Mouse (Mus musculus): ENCODE measurements at regions not wholly inside any gene's neighbourhood (a gene's known extent, or its start where the extent isn't known, plus 50 kb on each side); places are given as distances from the start of the nearest gene placed in this dataset.

- Histone ChIP-seq H3K4me1 (no peaks in the 10 kb centered on the region), H3K9ac (no peak overlapping the region), H3K9me3 (no peaks in the 10 kb centered on the region), H3K4me2 (peak overlapping the region; percentile 38), H3K36me3 (no peaks in the 10 kb centered on the region), H3K4me3 (no peak overlapping the region), H3K27me3 (peaks cover 6% of the 10 kb centered on the region; the same call in 1 of the 2 replicates), H3K27ac (no peak overlapping the region)
- no peak for ATAC-seq (ENCODE audit: insufficient number of reproducible peaks, low FRiP score, low TSS enrichment, low read depth)
- WGBS, result 35% methylated on average over 10 of the region's 10 CpGs
These were observed 210.6 kb upstream of the H2al1a start for GRCm38 (mm10) chrX:11088506-11088905.

- no peak for ATAC-seq (ENCODE audit: insufficient number of reproducible peaks, low FRiP score, low TSS enrichment, low read depth)
- no peaks in the 10 kb centered on the region for H3K36me3 ChIP-seq
- no peak overlapping the region for H3K9ac ChIP-seq
- no peaks in the 10 kb centered on the region for H3K9me3 ChIP-seq
- WGBS, result 35% methylated on average over 7 of the region's 7 CpGs
- no peak overlapping the region for H3K4me2 ChIP-seq
- H3K4me1 ChIP-seq, result no peaks in the 10 kb centered on the region
- H3K4me3 ChIP-seq, result no peak overlapping the region
- H3K27ac ChIP-seq, result no peak overlapping the region
- peaks cover 6% of the 10 kb centered on the region; the same call in 1 of the 2 replicates for H3K27me3 ChIP-seq
These were observed 208.6 kb upstream of the H2al1a start for GRCm38 (mm10) chrX:11090432-11090831.

GRCm38 (mm10) chrX:11097581-11098254, 201.3 kb upstream of the H2al1a start:
- H3K4me3 ChIP-seq, result no peak overlapping the region
- H3K4me1 ChIP-seq, result no peaks in the 10 kb centered on the region
- WGBS, result 81% methylated on average over 9 of the region's 9 CpGs
- no peak overlapping the region for H3K27ac ChIP-seq
- H3K27me3 ChIP-seq, result peaks cover 15% of the 10 kb centered on the region; the same call in 1 of the 2 replicates
- no peaks in the 10 kb centered on the region for H3K36me3 ChIP-seq
- no peak overlapping the region for H3K4me2 ChIP-seq
- no peak for ATAC-seq (ENCODE audit: insufficient number of reproducible peaks, low FRiP score, low TSS enrichment, low read depth)
- no peaks in the 10 kb centered on the region for H3K9me3 ChIP-seq
- no peak overlapping the region for H3K9ac ChIP-seq

DNA sequence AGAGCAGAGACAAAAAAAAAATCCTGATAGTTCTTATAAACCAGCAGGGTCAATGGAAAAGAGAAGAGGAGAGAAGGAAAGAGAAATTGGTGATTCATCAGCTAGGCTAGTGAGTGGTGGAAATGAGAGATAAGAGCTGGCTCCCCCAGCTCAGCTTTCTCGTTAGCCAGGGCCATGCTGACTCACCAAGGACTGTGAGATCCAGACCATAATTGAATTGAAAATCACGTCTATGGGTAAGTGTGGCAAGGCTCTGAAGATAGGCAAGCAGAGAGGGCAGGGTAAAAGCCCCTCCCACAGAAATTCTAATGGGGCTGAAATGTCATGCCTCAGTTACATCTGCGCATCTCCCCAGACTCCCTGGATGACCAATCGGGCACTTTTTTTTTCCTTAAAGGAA, 200.7 kb upstream of the H2al1a start:
- Histone ChIP-seq H3K36me3 (no peaks in the 10 kb centered on the region), H3K4me3 (no peak overlapping the region), H3K9ac (no peak overlapping the region), H3K4me2 (no peak overlapping the region), H3K9me3 (no peaks in the 10 kb centered on the region), H3K27ac (no peak overlapping the region), H3K4me1 (no peaks in the 10 kb centered on the region), H3K27me3 (peaks cover 17% of the 10 kb centered on the region; the same call in 1 of the 2 replicates)
- 62% methylated on average over 4 of the region's 4 CpGs for WGBS
- ATAC-seq (ENCODE audit: insufficient number of reproducible peaks, low FRiP score, low TSS enrichment, low read depth), result no peak

GRCm38 (mm10) chrX:11099146-11100087, 199.6 kb upstream of the H2al1a start:
- H3K9ac ChIP-seq, result no peak overlapping the region
- no peak for ATAC-seq (ENCODE audit: insufficient number of reproducible peaks, low FRiP score, low TSS enrichment, low read depth)
- no peaks in the 10 kb centered on the region for H3K4me1 ChIP-seq
- no peak overlapping the region for H3K4me3 ChIP-seq
- H3K9me3 ChIP-seq, result no peaks in the 10 kb centered on the region
- WGBS, result 76% methylated on average over 13 of the region's 13 CpGs
- no peak overlapping the region for H3K4me2 ChIP-seq
- H3K27me3 ChIP-seq, result peaks cover 20% of the 10 kb centered on the region; the same call in 1 of the 2 replicates
- H3K27ac ChIP-seq, result no peak overlapping the region
- no peaks in the 10 kb centered on the region for H3K36me3 ChIP-seq

DNA sequence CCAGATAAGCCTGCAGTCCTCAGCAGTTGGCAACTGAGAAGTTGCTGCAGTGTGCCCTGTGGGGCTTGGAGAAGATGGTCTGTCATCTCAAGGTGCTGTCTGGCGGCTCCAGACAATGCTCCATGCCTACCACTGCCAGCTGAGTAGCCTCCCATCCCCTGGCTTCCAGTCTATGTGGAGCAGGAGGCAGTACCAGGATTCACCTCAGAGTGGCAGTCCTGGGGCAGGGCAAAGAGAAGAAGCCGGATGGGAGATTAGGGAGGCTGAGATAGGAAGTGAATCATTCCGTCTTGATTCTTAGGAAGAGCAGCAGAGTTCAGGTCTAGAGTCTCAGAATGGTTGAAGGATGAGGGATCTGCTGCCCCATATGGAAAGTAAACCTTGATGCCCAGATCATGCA, 198.1 kb upstream of the H2al1a start:
- H3K4me2 ChIP-seq, result no peak overlapping the region
- 55% methylated on average over 3 of the region's 3 CpGs for WGBS

GRCm38 (mm10) chrX:11131253-11131652, 167.8 kb upstream of the H2al1a start:
- no peaks in the 10 kb centered on the region for H3K9me3 ChIP-seq
- no peaks in the 10 kb centered on the region for H3K36me3 ChIP-seq
- no peak for ATAC-seq (ENCODE audit: insufficient number of reproducible peaks, low FRiP score, low TSS enrichment, low read depth)
- no peak overlapping the region for H3K27ac ChIP-seq
- peaks cover 4% of the 10 kb centered on the region; the same call in 1 of the 2 replicates for H3K27me3 ChIP-seq
- H3K4me3 ChIP-seq, result no peak overlapping the region
- H3K4me1 ChIP-seq, result no peaks in the 10 kb centered on the region
- H3K9ac ChIP-seq, result no peak overlapping the region
- H3K4me2 ChIP-seq, result no peak overlapping the region
- 90% methylated on average over 2 of the region's 2 CpGs for WGBS

More for the DNA sequence above, 198.1 kb upstream of the H2al1a start:
- Histone ChIP-seq H3K9me3 (no peaks in the 10 kb centered on the region), H3K4me3 (no peak overlapping the region), H3K9ac (no peak overlapping the region), H3K27me3 (peaks cover 33% of the 10 kb centered on the region), H3K27ac (no peak overlapping the region), H3K4me1 (no peaks in the 10 kb centered on the region), H3K36me3 (no peaks in the 10 kb centered on the region)
- no peak for ATAC-seq (ENCODE audit: insufficient number of reproducible peaks, low FRiP score, low TSS enrichment, low read depth)

DNA sequence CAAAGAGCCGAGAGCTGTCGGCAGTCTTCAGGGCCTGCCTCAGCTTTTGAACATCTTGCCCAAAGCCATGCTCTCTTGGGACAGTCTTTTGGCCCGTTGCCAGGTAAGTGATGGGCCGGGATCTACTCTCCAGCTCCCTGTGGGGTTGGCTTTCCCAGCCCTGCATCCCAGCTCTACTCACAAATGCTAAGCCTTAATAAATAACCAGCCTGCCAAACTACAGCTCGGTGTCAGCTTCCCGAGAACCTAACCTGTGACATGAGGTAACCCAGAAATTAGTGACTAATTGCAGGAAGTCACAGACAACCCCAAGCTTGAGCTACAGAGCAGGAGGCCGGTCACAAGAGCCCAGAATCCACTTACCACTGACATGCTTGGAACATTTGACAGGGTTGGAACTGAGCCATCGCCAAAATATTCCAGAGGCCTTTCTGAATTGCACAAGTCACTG, 159.1 kb upstream of the H2al1a start:
- H3K36me3 ChIP-seq, result no peaks in the 10 kb centered on the region
- no peaks in the 10 kb centered on the region for H3K9me3 ChIP-seq
- no peak overlapping the region for H3K27ac ChIP-seq
- no peak overlapping the region for H3K9ac ChIP-seq
- 45% methylated on average over 8 of the region's 8 CpGs for WGBS
- no peak for ATAC-seq (ENCODE audit: insufficient number of reproducible peaks, low FRiP score, low TSS enrichment, low read depth)
- H3K4me3 ChIP-seq, result no peak overlapping the region
- no peaks in the 10 kb centered on the region for H3K4me1 ChIP-seq
- no peaks in the 10 kb centered on the region for H3K27me3 ChIP-seq
- H3K4me2 ChIP-seq, result no peak overlapping the region

DNA sequence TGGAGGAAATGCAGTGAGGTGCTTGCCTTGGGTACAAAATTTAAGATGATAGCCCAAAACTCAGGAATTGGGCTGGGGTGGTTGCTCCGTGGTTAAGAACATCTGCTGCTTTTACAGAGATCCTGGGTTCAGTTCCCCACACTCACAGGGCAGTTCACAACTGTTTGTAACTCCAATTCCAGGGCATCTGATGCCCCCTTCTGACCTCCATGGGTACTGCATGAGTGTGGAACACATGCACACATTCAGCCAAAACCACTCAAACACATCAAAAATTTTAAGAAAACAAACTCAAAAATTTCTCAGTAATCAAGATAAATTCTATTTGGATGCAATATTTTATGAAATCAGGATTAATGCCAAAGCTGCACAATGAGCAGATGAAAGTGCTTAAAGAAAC, 157.8 kb upstream of the H2al1a start:
- ATAC-seq (ENCODE audit: insufficient number of reproducible peaks, low FRiP score, low TSS enrichment, low read depth), result no peak
- H3K9ac ChIP-seq, result no peak overlapping the region
- no peaks in the 10 kb centered on the region for H3K4me1 ChIP-seq
- no peak overlapping the region for H3K4me3 ChIP-seq
- no peaks in the 10 kb centered on the region for H3K9me3 ChIP-seq
- no peaks in the 10 kb centered on the region for H3K27me3 ChIP-seq
- no peak overlapping the region for H3K4me2 ChIP-seq
- H3K27ac ChIP-seq, result no peak overlapping the region
- 83% methylated on average over 1 of the region's 1 CpGs for WGBS
- H3K36me3 ChIP-seq, result no peaks in the 10 kb centered on the region

GRCm38 (mm10) chrX:11158416-11158815, 140.6 kb upstream of the H2al1a start:
- Histone ChIP-seq H3K9me3 (no peaks in the 10 kb centered on the region), H3K27me3 (0 out of 2 replicates have a peak, but pooled peaks cover 7% of the 10 kb centered on the region), H3K36me3 (no peaks in the 10 kb centered on the region), H3K27ac (no peak overlapping the region), H3K4me3 (no peak overlapping the region), H3K9ac (no peak overlapping the region), H3K4me2 (no peak overlapping the region), H3K4me1 (no peaks in the 10 kb centered on the region)
- no peak for ATAC-seq (ENCODE audit: insufficient number of reproducible peaks, low FRiP score, low TSS enrichment, low read depth)
- WGBS, result 63% methylated on average over 2 of the region's 2 CpGs

DNA sequence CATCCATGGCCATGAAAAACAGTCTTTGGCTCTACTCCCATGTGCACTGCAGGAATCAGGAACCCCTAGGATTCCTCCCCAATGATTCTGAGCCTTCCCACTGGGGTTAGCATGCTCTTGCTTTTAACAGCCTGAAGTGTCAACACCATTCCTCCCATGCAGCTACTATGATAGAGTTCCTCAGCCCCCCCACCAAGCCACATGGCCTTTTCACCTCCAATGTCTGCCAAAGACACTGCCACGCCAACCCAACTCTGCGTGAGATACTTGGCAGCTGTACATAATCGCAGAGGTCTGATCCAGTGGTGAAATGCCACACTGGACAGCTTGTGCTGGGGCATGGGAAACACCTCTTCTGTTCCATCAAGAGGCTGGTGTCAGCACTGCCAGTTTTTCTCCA, 128.6 kb upstream of the H2al1a start:
- ATAC-seq (ENCODE audit: insufficient number of reproducible peaks, low FRiP score, low TSS enrichment, low read depth), result no peak
- Histone ChIP-seq H3K9me3 (no peaks in the 10 kb centered on the region), H3K4me1 (no peaks in the 10 kb centered on the region), H3K9ac (no peak overlapping the region), H3K4me3 (no peak overlapping the region), H3K27ac (no peak overlapping the region), H3K36me3 (no peaks in the 10 kb centered on the region), H3K4me2 (no peak overlapping the region), H3K27me3 (peaks cover 3% of the 10 kb centered on the region; the same call in 1 of the 2 replicates)
- WGBS, result 84% methylated on average over 3 of the region's 3 CpGs

DNA sequence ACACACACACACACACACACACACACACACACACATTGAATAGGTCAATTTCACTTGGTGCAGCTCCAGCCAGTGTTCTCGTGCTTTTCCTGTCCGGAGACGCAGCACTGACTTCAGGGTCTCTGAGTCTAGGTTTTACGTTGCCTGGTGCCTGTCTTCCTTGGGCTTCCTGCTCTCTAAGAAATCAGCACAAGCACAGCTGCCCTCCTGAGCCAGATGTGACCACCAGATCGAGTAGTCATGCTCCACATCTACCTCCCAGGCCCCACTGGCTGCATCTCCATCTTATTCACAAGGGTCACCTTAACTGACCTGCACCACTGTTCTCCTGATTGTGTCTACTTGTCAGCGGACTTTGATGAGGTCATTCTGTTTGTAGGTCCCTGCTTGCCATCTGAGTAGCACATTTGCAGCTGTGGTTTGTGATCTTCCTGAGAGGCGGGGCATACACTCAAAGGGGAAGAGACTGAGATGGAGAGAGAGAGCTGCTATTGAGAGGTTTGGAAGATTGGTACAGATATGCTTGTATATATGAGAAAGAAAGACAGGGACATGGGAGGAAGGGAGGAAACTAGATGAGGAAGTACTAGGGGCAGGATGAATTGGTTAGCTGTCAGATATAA, 118.8 kb upstream of the H2al1a start:
- 67% methylated on average over 7 of the region's 7 CpGs for WGBS
- H3K4me1 ChIP-seq, result no peaks in the 10 kb centered on the region
- no peak for ATAC-seq (ENCODE audit: insufficient number of reproducible peaks, low FRiP score, low TSS enrichment, low read depth)
- no peak overlapping the region for H3K4me3 ChIP-seq
- no peaks in the 10 kb centered on the region for H3K27me3 ChIP-seq
- no peaks in the 10 kb centered on the region for H3K9me3 ChIP-seq
- H3K36me3 ChIP-seq, result no peaks in the 10 kb centered on the region
- no peak overlapping the region for H3K9ac ChIP-seq
- H3K27ac ChIP-seq, result no peak overlapping the region
- H3K4me2 ChIP-seq, result no peak overlapping the region

All from limb, embryonic 15.5 days (tissue).